Mouse (Mus musculus): Measurements from ENCODE around the gene Trmt112. TPM values are rescaled to one million over a fixed set of nuclear protein-coding genes. Genes with fewer than 3 reads are reported as not detected.

Gene Trmt112
- total RNA-seq, 1 experiment from 2014 or later: 108 TPM

DNA sequence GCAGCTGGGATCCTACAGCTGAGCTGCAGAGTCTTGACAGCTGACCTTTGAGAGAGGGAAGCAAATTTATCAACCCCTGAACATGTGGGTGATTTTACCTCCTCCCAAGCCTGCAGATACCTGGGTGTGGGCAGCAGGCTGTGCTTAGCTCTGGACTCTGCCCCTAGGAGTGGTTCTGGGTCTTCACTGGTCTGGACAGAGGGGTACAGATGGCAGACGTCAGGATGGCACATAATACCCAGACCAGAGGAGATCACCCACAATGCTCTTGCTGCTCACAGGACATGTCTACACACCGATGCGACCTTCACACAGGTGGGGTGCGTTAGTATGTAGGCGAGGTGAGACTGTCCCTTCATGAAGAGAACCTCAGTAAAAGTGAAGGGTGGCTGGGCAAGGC lies 40.0 kb downstream of the Trmt112 start:
- no peak for DNase-seq

DNA sequence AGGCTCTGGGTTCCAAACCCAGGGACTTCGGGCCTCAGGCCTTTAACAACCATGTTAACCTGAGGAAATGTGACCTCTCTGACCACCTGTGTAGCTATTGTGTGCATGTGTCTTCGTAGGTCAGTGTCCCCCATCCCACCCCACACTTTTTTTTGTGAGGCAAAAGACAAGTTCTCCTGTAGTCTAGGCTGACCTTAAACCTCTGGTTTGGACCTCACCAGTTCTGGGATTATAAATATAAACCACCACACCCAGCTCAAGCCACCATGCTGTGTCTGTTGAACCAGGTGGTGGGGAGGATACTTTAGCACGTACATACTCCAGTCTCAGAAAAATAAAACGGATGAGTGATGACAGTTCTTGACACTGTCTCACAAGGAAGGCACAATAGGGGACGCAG lies 40.5 kb downstream of the Trmt112 start:
- DNase-seq: no peak

DNA sequence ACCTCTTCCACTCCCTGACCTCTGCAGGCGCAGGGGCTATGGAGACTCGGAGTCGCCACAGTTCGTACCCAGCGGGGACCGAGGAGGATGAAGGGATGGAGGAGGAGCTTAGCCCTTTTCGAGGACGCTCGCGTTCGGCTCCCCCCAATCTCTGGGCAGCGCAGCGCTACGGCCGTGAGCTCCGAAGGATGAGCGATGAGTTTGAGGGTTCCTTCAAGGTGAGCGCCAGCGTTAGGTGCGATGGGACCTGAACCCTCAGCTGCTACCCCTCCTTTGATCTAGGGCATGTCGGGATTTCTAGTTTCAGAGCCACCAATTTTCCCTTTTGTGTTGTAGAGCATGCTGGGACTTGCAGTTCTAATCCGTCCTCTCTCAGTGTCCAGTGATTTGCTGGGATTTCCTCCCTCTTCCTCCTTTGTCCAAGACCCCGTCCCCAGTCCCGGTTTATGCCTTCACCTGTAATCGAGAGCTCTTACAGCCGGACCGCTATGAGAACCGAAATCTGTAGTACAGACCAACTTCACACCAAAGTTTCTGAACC lies 41.2 kb downstream of the Trmt112 start:
- peak; percentile 61 for DNase-seq

DNA sequence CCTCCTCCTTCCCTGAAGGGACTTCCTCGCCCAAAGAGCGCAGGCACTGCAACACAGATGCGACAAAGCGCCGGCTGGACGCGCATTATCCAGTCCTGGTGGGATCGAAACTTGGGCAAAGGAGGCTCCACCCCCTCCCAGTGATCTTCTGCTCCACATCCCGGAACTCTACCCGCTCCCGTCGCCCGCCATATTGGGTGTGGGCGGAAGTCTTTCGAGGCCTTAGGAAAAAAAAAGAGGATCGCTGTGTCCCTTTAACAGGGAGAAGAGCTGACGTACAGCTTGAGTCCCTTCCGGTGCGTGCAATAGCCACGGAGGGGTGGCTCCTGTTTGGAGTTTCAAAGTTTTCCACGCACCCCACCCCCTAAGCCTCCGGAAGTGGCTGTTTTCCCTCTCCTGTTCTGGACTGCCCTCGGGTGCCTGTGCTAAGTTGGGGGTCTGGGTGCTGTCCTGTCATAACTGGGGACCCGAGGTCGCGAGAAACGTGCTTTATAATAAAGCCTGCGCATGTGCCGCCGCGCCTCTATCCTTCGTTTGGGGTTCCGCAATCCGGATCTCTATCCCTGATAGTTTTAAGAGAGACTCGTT lies 42.0 kb downstream of the Trmt112 start:
- peak; percentile 92 for DNase-seq

DNA sequence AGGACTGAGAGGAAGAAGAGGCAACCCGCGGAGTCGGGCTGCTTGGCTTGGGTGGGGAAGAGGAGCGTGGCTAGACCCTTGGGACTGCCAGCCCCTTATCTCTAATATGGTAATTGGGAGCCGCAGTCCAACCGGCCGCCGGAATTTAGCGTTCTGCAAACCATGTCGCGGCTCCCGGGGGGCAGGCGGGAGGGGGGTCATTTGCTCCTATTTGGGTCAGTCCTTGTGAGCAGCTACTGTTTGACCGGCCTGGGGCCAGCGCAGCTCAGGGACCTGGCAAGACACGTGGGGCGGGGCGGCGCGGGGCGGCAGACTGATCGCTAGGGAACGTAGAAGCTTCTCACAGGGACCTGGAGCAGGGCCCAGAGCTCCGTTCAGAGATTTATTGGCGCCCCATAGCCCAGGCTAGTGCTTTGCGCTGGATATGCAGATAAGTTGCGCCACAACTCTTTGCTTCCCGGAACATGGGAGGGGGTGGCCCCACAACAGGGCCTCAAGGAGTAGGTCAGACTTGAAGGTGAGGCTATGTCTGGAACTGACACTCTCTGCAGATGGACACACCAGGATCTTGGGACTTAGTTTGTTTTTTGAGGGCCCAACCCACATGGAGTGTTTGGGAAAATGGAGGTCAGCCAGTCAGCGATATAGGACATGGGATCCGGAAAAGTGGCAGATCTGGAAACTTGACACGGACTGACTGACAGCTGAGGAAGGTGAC lies 42.7 kb downstream of the Trmt112 start:
- DNase-seq: peak; percentile 88

DNA sequence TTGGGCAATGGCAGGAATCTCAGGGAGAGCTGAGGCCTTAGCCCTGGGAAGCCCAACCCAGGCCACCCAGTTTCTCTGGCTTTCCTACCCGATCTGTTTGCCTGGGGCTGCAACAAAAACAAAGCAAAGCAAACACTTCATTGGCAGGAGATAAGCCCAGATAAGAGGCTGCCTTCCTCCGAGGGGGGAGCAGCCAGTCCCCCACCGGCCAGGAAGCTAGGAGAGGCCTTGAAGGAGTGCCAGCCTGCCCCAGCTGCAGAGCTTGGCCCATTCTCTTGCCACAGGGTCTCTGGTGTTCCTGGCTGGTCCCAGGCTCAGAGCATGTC lies 43.2 kb downstream of the Trmt112 start:
- DNase-seq: peak; percentile 73

DNA sequence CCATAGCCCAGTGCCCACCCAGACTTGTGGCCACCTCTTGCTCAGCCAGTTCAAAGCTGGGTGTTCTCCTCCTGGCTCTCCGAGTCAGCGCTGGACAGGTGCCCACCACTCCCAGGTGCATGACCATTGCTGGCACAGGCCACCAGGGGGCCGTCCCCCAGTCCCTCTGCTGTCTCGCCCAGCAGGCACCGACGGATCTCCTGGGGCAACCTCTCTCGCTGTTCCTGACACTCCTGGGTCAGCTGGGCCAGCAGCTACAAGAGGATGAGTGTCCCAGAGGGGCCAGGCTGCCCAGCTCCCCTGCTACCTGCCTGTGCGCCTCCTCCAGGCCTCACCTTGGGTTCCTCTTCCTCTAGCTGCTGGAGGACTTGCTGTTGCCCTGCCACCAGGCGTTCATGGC lies 44.5 kb downstream of the Trmt112 start:
- peak; percentile 65 for DNase-seq

DNA sequence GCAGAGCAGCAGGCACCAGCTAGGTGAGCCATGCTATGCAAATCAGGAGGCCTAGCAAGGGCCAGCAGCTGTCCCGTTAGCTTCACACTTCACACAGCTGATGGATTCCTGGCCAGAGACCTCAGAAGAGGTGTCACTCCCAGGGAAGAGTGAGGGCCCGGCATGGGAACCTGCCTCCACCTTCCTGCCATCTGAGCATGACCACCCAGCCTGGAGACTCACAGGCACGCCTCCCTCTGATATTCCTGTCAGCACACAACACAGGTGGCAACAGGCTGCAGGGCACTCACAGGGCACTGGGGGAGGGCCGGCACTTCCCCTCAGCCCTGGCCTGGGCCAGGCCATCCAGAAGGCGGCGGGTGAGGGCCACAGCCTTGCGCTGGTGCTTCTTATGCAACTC lies 45.9 kb downstream of the Trmt112 start:
- DNase-seq: no peak

DNA sequence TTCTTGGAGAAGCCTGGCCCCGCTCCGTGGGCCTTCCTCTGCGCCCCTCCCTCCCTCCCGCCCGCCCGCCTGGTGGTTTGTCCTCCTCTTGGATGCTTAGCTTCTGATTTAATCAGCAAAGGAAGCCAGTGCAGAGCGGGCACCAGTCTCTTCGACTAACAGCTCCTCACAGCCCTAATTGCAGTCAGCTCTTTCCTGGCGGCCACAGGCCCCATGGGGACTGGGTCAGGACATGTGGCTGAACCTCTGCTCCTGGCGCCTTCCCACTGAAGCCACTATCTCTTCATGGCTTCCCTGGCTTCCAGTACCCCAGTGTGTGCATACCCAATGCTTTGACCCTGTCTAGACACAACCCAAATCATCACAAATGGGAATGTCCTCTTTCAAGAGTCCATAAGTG lies 47.0 kb downstream of the Trmt112 start:
- no peak for DNase-seq

Small RNA genes lying within 50 kb of the gene (microRNA-seq; reads per million reads assigned to microRNA genes)
- 0.69 to 1.4 reads per million in 2 experiments for gene Mir6990

Other genes with a start within 250 kb of the Trmt112 start
- gene Rps6ka4, start 69.1 kb upstream of the Trmt112 start, total RNA-seq (2021): 25.9 and 38.6 TPM in 2 replicates
- 0.62 and 1.1 TPM in 2 replicates for gene Ccdc88b, start 51.5 kb upstream of the Trmt112 start, total RNA-seq (2021)
- gene Prdx5, start 408 bp downstream of the Trmt112 start, total RNA-seq (2021): 196 and 278 TPM in 2 replicates
- gene Esrra, start 12.1 kb downstream of the Trmt112 start, total RNA-seq (2021): 44.2 and 44.6 TPM in 2 replicates
- not detected in 2 replicates for gene Catsperz, start 15.7 kb downstream of the Trmt112 start, total RNA-seq (2021)
- gene Kcnk4, start 24.8 kb downstream of the Trmt112 start, total RNA-seq (2021): 0.12 TPM in 1 of 2 replicates, not detected in the other
- gene Bad, start 32.2 kb downstream of the Trmt112 start, total RNA-seq (2021): 44.1 and 53.7 TPM in 2 replicates
- 48.7 and 54.8 TPM in 2 replicates for gene Gpr137, start 32.8 kb downstream of the Trmt112 start, total RNA-seq (2021)
- 140 and 178 TPM in 2 replicates for gene Ppp1r14b, start 65.3 kb downstream of the Trmt112 start, total RNA-seq (2021)
- gene Plcb3, start 66.8 kb downstream of the Trmt112 start, total RNA-seq (2021): 49.1 and 59.8 TPM in 2 replicates
- 102 and 139 TPM in 2 replicates for gene Fkbp2, start 70.8 kb downstream of the Trmt112 start, total RNA-seq (2021)
- 86.0 and 90.9 TPM in 2 replicates for gene Vegfb, start 78.0 kb downstream of the Trmt112 start, total RNA-seq (2021)
- gene Dnajc4, start 82.9 kb downstream of the Trmt112 start, total RNA-seq (2021): 46.9 and 50.3 TPM in 2 replicates
- gene Nudt22, start 86.4 kb downstream of the Trmt112 start, total RNA-seq (2021): 35.9 and 50.6 TPM in 2 replicates
- gene Trpt1, start 86.4 kb downstream of the Trmt112 start, total RNA-seq (2021): 15.9 and 19.5 TPM in 2 replicates
- 4.2 and 4.4 TPM in 2 replicates for gene Fermt3, start 109.8 kb downstream of the Trmt112 start, total RNA-seq (2021)
- 158 and 239 TPM in 2 replicates for gene Stip1, start 130.3 kb downstream of the Trmt112 start, total RNA-seq (2021)
- 42.7 and 52.1 TPM in 2 replicates for gene Macrod1, start 147.1 kb downstream of the Trmt112 start, total RNA-seq (2021)
- gene Flrt1, start 196.0 kb downstream of the Trmt112 start, total RNA-seq (2021): 1.6 and 2.0 TPM in 2 replicates

Data from adrenal gland, postnatal 25 days (tissue).